Mouse (Mus musculus) liver, embryonic 16.5 days (tissue): ENCODE results near the gene Nr1i2. TPM values are rescaled to one million over a fixed set of nuclear protein-coding genes. Genes with fewer than 3 reads are reported as not detected.

ENCODE experiments used
- ATAC-seq: fragments of 200-750 bp; cut with Nextera tagmentation; 2 replicates; pipeline ENCODE4 v1.8.0; 2017; ENCODE audit warnings: low read depth, mild to moderate bottlenecking, moderate number of reproducible peaks, moderate library complexity
- H3K27ac ChIP-seq: fragments of 300-500 bp; sonication (generic); 2 replicates; pipeline ENCODE4 v1.5.1; 2014; ENCODE audit warnings: mild to moderate bottlenecking, low read length
- H3K27me3 ChIP-seq: fragments of 300-500 bp; sonication (generic); 2 replicates; pipeline ENCODE4 v1.6.1; 2014; ENCODE audit warnings: low read depth, low read length, mixed read lengths; ENCODE audit not compliant: control insufficient read depth, insufficient read depth
- H3K36me3 ChIP-seq: fragments of 300-500 bp; sonication (generic); 2 replicates; pipeline ENCODE4 v1.6.1; 2014; ENCODE audit warnings: mild to moderate bottlenecking; ENCODE audit not compliant: control insufficient read depth, insufficient read depth
- H3K4me1 ChIP-seq: fragments of 300-500 bp; sonication (generic); 2 replicates; pipeline ENCODE4 v1.6.1; 2014; ENCODE audit warnings: low read depth, low read length, mixed read lengths; ENCODE audit not compliant: control insufficient read depth
- H3K4me2 ChIP-seq: fragments of 300-500 bp; sonication (generic); 2 replicates; pipeline ENCODE4 v1.6.1; 2014; ENCODE audit warnings: low read depth, low read length, mixed read lengths
- H3K4me3 ChIP-seq: fragments of 300-500 bp; sonication (generic); 2 replicates; pipeline ENCODE4 v1.5.1; 2014; ENCODE audit warnings: low read depth, mild to moderate bottlenecking, low read length
- H3K9ac ChIP-seq: fragments of 300-500 bp; sonication (generic); 2 replicates; pipeline ENCODE4 v1.6.1; 2014; ENCODE audit warnings: low read depth, low read length
- H3K9me3 ChIP-seq: fragments of 300-500 bp; sonication (generic); replicated peaks from 2 replicates; pipeline ENCODE4 v1.6.1; 2016; ENCODE audit warnings: low read length; ENCODE audit not compliant: control insufficient read depth
- WGBS: fragments of 180-500 bp; shearing (Covaris S2); extraction: QIAGEN DNeasy Blood & Tissue Kit; methylation state at CpG from one replicate; pipeline ENCODE4 v1.1.7; 2014; ENCODE audit not compliant: insufficient replicate concordance; 5-methylcytosine and 5-hydroxymethylcytosine counted together
- polyA plus RNA-seq: library from polyadenylated mRNA; unstranded; fragments of >200 nt; fragmentation: Nextera tagmentation; extraction: Ambion mirVana; gene quantifications from 2 replicates; pipeline ENCODE4 v1.2.1, GENCODE M21; 2015

The Nr1i2 gene
- polyA plus RNA-seq, 1 experiment from 2014 or later, result 6.9 TPM

DNA sequence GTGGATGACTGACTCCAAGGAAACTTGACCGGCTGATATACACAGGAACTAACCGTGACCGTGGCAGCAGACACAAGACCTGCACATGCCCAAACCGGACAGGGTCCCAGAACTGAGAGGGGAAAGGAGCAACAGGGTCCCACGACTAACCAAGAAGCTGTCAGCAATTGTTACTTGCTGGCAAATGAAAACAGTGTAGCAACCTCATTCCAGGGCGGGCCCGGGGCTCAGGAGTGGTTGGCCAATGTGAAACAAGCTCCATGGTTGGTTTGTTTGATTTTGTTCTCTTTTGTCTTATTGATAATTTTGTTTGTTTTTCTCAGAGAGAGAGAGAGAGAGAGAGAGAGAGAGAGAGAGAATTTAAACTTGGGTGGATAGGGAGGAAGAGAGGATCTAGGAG, 13.7 kb downstream of the Nr1i2 start:
- no peaks in the 10 kb centered on the region for H3K36me3 ChIP-seq
- no peak overlapping the region; the same call in 1 of the 2 replicates for H3K27ac ChIP-seq
- H3K9ac ChIP-seq, result no peak overlapping the region
- H3K27me3 ChIP-seq, result no peaks in the 10 kb centered on the region
- no peaks in the 10 kb centered on the region for H3K9me3 ChIP-seq
- no peak overlapping the region for H3K4me2 ChIP-seq
- no peak overlapping the region for H3K4me3 ChIP-seq
- WGBS, result 55% methylated on average over 7 of the region's 7 CpGs
- peaks cover 4% of the 10 kb centered on the region for H3K4me1 ChIP-seq
- ATAC-seq, result no peak

DNA sequence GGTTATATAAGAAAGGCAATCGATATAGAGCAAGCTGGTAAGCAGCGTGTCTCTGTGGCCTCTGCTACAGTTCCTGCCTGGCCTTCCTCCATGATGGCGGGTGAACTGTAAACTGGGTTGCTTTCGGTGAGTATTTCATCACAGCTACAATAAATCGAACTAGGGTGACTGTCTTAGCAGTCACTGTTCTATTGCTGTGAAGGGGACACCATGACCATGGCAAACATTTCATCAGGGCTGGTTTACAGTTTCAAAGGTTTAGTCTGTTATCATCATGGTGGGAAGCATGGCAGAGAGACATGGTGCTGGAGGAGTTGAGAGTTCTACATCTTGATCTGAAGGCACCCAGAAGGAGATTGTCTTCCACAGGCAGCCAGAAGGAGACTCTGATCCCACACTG, 14.8 kb downstream of the Nr1i2 start:
- Histone ChIP-seq H3K27me3 (no peaks in the 10 kb centered on the region), H3K9me3 (no peaks in the 10 kb centered on the region), H3K27ac (peak overlapping the region; percentile 33), H3K36me3 (no peaks in the 10 kb centered on the region), H3K4me1 (peaks cover under 1% of the 10 kb centered on the region), H3K4me3 (no peak overlapping the region), H3K4me2 (no peak overlapping the region), H3K9ac (no peak overlapping the region)
- 59% methylated on average over 5 of the region's 5 CpGs for WGBS
- peak; percentile 50 for ATAC-seq

DNA sequence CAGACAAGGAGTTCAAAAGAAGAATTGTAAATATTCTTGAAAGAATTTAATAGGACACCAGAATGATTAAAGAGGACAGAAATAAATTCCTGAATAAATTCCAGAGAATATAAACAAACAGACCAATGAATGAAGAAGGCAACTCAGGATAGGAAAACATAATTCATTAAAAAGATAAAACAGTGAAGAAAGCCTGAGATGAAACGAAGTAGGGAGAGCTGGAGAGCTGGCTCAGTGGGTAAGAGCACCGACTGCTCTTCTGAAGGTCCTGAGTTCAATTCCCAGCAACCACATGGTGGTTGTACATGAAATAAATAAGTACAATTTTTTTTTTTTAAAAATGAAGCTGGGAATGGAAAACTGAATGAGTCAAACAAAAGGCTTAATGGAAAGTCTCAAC, 19.9 kb downstream of the Nr1i2 start:
- Histone ChIP-seq H3K9ac (no peak overlapping the region), H3K27me3 (no peaks in the 10 kb centered on the region), H3K4me2 (no peak overlapping the region), H3K27ac (no peak overlapping the region), H3K9me3 (no peaks in the 10 kb centered on the region), H3K4me3 (no peak overlapping the region), H3K4me1 (no peaks in the 10 kb centered on the region), H3K36me3 (no peaks in the 10 kb centered on the region)
- ATAC-seq, result no peak
- WGBS, result 52% methylated on average over 2 of the region's 2 CpGs

DNA sequence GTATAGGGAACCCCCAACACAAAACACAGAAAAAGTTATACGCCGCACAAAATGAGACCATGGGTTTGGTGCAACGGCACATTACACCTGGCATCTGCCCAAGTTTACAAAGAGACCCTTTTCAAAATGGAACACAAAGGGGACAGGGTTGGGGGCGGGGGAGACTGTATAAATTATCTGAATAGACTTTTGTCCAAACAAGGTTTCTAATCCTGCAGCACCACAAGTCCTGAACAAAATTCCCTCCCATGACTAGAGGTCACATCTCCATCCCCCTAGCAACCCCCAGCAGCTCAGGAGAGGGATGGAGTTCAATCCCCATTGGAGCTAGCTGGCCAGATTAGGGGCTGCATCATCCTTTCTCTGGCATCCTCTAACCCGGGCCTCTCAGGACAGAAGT, 22.1 kb downstream of the Nr1i2 start:
- no peaks in the 10 kb centered on the region for H3K4me1 ChIP-seq
- H3K27ac ChIP-seq, result no peak overlapping the region
- no peaks in the 10 kb centered on the region for H3K9me3 ChIP-seq
- no peaks in the 10 kb centered on the region for H3K27me3 ChIP-seq
- no peak for ATAC-seq
- no peak overlapping the region for H3K4me3 ChIP-seq
- WGBS, result 53% methylated on average over 5 of the region's 5 CpGs
- H3K4me2 ChIP-seq, result no peak overlapping the region
- no peak overlapping the region for H3K9ac ChIP-seq
- H3K36me3 ChIP-seq, result no peaks in the 10 kb centered on the region

DNA sequence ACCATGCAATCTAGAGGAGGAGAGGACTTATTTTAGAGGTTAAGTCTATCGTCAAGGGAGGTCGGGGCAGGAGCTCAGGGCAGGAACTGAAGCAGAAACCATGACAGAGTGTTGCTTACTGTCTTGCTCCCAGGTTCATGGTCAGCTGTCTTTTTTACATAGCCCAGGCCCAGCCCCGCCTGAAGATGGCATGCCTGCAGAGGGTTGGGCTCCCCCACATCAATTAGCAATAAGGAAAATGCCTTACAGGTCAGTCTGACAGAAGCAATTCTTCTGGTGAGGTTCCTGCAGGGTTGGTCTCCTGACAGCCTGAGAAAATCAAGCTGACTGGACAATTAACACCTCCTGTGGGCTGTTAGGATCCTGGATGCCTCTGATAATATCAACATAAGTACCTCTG, 23.0 kb downstream of the Nr1i2 start:
- 42% methylated on average over 3 of the region's 3 CpGs for WGBS
- no peaks in the 10 kb centered on the region for H3K27me3 ChIP-seq
- H3K9me3 ChIP-seq, result no peaks in the 10 kb centered on the region
- no peaks in the 10 kb centered on the region for H3K4me1 ChIP-seq
- H3K4me3 ChIP-seq, result no peak overlapping the region
- no peak overlapping the region for H3K9ac ChIP-seq
- no peaks in the 10 kb centered on the region for H3K36me3 ChIP-seq
- no peak overlapping the region for H3K27ac ChIP-seq
- ATAC-seq, result no peak
- no peak overlapping the region for H3K4me2 ChIP-seq

DNA sequence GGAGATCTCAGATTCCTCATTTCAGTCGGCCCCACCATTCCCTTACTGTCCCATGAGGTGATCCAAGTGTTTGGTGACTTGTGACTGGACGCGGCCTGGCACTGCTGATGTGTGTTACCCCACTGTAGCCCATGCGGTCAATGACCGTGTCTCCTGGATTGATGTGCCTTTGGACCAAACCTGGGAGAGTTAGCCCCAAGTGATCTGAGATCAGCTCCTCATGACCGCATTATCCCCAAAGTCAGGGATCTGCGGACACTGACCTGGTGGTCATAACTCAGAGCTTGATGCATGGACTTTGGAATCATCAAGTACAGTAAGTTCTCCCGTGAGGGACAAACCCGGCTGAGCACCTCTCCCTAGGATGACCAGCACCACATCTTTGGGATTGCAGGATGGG, 38.7 kb downstream of the Nr1i2 start:
- WGBS, result 71% methylated on average over 9 of the region's 9 CpGs
- H3K36me3 ChIP-seq, result no peaks in the 10 kb centered on the region
- H3K27me3 ChIP-seq, result no peaks in the 10 kb centered on the region
- H3K9ac ChIP-seq, result no peak overlapping the region
- H3K4me1 ChIP-seq, result no peaks in the 10 kb centered on the region
- no peaks in the 10 kb centered on the region for H3K9me3 ChIP-seq
- no peak for ATAC-seq
- no peak overlapping the region for H3K4me3 ChIP-seq
- H3K27ac ChIP-seq, result no peak overlapping the region
- H3K4me2 ChIP-seq, result no peak overlapping the region

DNA sequence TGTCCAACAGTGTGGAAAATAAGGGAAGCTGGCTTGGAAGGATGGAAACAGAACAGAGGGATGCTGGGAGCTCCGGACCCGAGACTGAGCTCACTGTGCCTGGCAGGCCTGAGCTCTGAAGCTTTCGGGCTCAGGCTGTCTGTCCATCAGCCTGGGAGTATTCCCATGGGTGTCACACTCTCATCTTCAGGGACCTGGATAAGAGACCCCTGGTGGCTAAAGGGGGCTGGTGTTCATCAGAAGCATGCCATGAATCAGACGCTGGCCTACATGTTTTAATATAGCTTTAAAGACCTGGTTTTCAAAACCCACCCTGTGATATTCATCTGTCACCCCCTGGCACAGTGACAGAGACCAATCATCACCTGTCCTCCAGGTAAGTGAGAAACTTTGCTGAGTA, 39.5 kb downstream of the Nr1i2 start:
- ATAC-seq, result no peak
- Histone ChIP-seq H3K4me3 (no peak overlapping the region), H3K27ac (no peak overlapping the region), H3K4me2 (no peak overlapping the region), H3K9me3 (no peaks in the 10 kb centered on the region), H3K4me1 (no peaks in the 10 kb centered on the region), H3K36me3 (no peaks in the 10 kb centered on the region), H3K27me3 (no peaks in the 10 kb centered on the region), H3K9ac (no peak overlapping the region)
- WGBS, result 62% methylated on average over 4 of the region's 4 CpGs

DNA sequence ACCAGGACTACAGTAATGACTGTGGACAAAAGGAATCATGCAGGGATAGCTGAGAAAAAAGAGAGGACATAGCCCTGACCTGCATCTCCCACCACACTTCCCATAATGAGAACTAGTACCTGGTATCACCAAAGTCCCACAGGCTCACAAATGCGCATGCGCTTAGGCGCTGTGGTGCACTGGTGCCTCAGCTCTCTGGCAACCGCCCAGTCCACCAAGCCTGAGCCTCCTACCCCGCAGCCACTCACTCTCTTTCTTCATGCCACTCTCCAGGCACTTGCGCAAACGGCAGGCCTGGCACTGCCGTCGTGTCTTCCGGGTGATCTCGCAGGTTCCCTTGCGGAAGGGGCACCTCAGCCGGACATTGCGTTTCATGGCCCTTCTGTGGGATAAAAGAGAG, 40.6 kb downstream of the Nr1i2 start:
- WGBS, result 80% methylated on average over 14 of the region's 14 CpGs

DNA sequence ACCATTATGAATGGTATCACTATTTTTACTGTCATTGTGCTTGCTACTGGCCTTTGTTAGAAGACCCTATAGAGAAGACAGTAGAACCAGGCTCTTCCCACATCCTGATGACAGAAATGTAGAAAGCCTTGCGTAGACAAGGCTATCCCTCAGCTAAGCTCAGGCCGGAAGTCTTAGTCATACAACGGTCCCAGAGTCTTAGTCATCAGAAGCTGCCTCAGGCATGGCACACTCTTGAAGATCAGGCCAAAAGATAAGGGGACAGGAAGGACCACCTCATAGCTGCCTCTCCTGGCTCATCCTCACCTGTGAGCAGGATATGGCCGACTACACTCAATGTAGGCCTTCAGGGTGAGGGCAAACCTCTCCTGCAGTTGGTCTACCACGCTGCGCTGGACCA, 44.2 kb downstream of the Nr1i2 start:
- ATAC-seq, result no peak
- WGBS, result 61% methylated on average over 6 of the region's 6 CpGs
- Histone ChIP-seq H3K4me3 (no peak overlapping the region), H3K36me3 (no peaks in the 10 kb centered on the region), H3K27me3 (no peaks in the 10 kb centered on the region), H3K9ac (no peak overlapping the region), H3K27ac (no peak overlapping the region), H3K4me1 (no peaks in the 10 kb centered on the region), H3K9me3 (no peaks in the 10 kb centered on the region), H3K4me2 (no peak overlapping the region)

More for the DNA sequence above, 40.6 kb downstream of the Nr1i2 start:
- Histone ChIP-seq H3K27me3 (no peaks in the 10 kb centered on the region), H3K4me2 (no peak overlapping the region), H3K4me1 (no peaks in the 10 kb centered on the region), H3K4me3 (no peak overlapping the region), H3K9me3 (no peaks in the 10 kb centered on the region), H3K36me3 (no peaks in the 10 kb centered on the region), H3K27ac (no peak overlapping the region), H3K9ac (no peak overlapping the region)
- ATAC-seq, result no peak
